Mouse (Mus musculus): ENCODE data around the gene Srsf3.

GRCm38 (mm10) chr17:29069063-29069462 is 36.6 kb downstream of the Srsf3 start:
- TF ChIP-seq POLR2A (IDR thresholded peaks at IDR 0.05; ENCODE audit: borderline replicate concordance, control insufficient read depth, low read depth, low read length) (no peak), CTCF (IDR thresholded peaks at IDR 0.05; ENCODE audit: control insufficient read depth, insufficient read depth, low read length) (no peak)

Data from bone marrow, adult 2 months (tissue).